Mouse (Mus musculus) mature B cell (primary cell): ENCODE measurements at regions not wholly inside any gene's neighbourhood (a gene's known extent, or its start where the extent isn't known, plus 50 kb on each side); places are given as distances from the start of the nearest gene placed in this dataset.

Experiments used
- in situ Hi-C: fragments of 300-500 bp; cut with MboI; formaldehyde crosslinking; loops from 2 replicates; pipeline ENCODE4 v1.14.3; 2019

DNA sequence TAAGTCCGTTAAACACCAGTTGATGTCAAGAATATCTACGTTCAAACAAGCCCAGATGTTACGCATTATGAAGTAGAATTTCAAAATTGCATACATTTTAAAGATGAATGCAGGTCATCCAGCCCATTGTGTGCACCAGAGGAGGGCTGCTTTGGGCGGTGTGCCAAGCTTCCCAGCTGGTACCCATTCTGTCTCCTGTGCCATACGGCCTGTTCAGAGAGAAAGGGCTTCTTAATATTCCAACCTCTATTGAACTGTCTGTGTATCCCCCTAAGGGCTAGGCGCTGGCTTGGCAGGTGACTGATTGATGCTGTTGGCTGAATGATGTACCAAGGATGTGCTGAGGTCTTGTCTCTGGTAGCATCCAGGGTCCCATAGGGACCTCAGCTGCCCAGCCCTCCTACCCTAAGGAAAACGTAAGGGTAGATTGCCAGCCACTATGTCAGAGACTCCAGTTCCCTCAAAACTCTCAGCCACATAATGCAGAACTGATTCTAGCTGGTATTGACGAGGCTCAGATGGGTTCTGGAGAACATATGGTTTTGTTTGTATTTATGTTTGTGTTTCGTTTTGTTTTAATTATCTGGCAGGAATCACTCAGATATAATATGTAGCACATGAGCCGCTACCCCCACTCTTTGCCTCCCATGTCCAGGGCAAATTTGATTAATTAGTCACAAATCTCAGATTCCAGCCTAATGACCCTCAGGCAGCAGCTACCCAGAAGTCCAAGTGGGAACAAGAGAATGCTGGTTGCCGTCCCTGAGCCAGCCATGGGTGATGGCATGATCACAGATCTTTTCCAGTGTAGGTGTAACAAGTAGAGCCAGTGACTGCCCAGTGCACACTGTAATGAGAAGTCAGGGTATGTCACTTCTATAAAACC is 212.0 kb upstream of the Usp24 start:
- in situ Hi-C loops, result no loop called here

GRCm38 (mm10) chr4:106112981-106113380 is 203.0 kb upstream of the Usp24 start:
- in situ Hi-C loops, result no loop called here

DNA sequence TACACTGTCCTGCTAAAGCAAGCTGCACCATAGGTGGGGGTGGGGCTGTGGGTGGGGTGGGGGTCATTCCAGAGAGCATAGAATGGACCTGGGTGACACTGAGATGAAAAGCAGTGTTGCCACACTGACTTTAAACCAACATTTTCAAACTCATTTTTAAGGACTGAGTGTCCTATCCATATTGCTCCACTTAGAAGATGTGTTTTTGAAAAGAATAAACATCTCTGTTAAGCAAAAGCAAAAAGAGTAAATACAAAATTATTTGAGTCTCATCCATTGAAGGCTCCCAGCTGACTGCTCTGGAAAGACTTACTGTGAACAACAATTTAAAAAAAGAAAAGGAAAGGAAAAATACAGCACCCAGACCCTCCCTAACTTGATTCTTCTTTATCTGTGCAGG is 202.3 kb upstream of the Usp24 start:
- in situ Hi-C loops, result no loop called here

GRCm38 (mm10) chr4:106116611-106117010 is 199.4 kb upstream of the Usp24 start:
- in situ Hi-C loops, result no loop called here

DNA sequence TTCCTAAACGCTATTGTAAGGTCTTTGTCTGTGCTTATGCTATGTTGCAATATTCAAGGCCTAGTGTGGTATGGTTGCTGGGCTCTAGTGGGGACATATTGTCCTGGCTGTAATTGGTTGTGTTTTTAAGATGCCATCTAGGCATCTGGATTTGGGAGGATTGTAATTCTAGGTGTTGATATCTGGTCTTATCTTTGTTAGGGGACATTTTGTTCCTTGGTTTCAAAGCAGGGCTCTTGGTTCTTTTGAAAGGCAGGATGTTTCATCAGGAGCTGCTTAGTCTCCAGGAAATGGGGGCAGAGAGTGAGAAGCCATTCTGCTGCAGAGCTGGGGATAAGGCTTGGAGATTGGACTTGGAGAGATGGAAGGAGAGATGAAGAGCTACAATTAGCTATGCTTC is 194.7 kb upstream of the Usp24 start:
- in situ Hi-C loops, result no loop called here

DNA sequence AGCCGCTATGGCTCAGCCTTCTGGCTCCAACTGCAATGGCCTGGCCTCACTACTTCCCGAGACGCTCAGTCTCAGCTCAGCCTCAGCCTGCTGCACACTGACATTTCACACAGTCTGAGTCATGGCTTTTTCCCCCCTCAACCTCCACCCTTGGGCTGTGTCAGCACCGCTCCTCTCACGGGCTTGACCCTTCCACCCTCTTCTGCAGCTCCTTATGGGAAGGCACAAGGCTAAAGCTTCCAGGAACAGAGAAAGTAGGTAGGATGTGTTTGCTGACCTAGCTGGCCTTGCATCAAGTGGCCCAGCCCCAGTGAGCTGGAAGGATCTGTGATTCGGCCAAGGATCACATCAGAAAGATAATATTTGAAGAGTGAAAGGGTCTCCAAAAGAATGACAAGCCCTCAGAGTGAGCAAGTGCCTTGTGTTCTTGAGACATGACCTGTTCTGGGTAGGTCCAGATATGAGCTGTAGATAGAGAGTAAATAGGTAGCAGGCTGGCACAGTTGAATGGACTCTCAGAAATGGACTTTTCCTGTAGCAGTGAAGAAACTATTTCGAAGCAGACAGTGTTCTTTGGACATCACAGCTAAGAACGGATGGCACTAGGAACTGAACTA is 192.9 kb upstream of the Usp24 start:
- in situ Hi-C loops, result no loop called here

GRCm38 (mm10) chr4:106127199-106127598 is 188.8 kb upstream of the Usp24 start:
- in situ Hi-C loops, result no loop called here

- in situ Hi-C loops, result no loop called here
Measured at GRCm38 (mm10) chr4:106127641-106128040, 188.4 kb upstream of the Usp24 start.

- in situ Hi-C loops, result no loop called here
Measured at GRCm38 (mm10) chr4:106129327-106129726, 186.7 kb upstream of the Usp24 start.

- in situ Hi-C loops, result no loop called here
Measured at GRCm38 (mm10) chr4:106129803-106130202, 186.2 kb upstream of the Usp24 start.

GRCm38 (mm10) chr4:106133746-106134730 is 182.0 kb upstream of the Usp24 start:
- in situ Hi-C loops, result no loop called here

GRCm38 (mm10) chr4:106142741-106143140 is 173.3 kb upstream of the Usp24 start:
- in situ Hi-C loops, result no loop called here

DNA sequence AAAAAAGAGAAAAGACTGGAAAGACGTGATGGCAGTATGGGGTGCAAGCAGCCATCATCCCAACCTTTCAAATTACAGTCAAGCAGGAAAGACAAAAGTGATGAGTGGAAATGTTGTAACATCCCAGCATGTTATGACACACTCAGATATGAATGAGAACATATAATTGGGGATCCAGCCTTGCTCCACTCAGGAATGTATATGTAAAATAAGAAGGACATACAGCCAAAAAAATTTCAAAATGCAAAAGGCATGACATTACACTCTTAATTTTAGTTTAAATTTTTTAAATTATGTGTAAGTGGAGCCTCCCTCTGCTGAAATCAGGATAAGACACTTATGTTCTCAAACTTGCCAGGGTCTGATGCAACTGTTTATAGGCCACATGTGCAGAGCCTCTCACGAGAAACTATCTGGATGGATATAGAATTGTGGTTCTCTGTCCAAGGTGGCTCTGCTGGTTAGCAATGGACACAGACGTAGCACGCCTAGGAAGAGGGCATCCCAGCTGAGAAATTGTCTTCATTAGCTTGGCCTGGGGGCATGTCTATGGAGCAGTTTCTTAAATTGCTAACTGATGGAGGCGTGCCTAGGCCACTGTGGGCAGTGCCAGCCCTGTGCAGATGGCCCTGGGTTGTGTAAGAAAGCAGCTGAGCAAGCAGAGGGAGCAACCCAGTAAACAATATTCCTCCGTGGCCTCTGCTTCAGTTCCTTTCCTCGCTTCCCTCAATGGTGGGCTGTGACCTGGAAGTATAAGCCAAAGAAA is 171.5 kb upstream of the Usp24 start:
- in situ Hi-C loops, result no loop called here

GRCm38 (mm10) chr4:106146919-106147460 is 169.0 kb upstream of the Usp24 start:
- in situ Hi-C loops, result no loop called here

DNA sequence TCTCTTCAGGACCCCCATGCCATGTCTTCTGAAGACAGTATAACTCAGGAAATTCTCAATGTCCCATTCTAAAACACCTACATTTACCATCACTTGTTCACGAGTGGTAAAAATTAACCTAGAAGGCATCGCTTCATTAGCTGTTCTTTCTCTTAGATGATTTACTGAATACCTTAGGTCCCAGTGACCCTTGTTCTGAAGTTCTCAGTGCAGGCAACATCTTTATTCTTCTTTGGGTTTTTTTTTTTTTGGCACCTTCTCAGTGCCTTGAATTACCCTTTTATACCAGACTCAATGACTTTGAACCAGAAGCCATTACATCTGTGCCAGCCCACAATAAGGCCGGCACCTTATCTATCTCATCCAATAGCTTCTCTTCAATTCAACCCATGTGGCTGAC is 167.1 kb upstream of the Usp24 start:
- in situ Hi-C loops, result no loop called here

DNA sequence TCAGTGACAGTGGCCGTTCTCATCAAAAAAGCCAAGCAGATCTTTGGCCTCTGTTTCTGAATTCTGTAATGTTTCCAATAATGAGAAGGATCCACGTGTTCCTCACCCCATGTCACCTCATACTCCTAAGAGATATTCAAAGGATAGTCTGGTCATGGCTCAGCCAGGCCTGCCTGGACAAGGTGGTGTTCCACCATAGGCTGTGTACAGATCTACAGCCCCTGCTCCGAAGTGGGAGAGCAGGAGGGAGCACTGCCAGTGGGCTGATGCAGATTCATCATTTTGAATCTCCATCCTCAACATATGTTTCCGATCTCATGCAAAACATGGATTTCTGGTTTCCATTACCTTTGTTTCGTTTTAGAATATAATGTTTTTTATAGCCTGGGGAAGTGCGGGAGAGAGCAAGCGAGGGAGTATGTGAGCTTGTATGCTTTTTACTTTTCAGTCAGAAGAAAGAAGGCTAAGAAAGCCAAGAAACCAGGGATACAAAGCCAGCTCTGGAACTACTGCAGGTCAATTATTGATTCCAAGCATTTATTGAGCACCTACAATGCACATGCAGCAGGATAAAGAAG is 166.5 kb upstream of the Usp24 start:
- in situ Hi-C loops, result no loop called here

GRCm38 (mm10) chr4:106150775-106151174 is 165.2 kb upstream of the Usp24 start:
- in situ Hi-C loops, result no loop called here

GRCm38 (mm10) chr4:106157451-106158179 is 158.4 kb upstream of the Usp24 start:
- in situ Hi-C loops, result no loop called here

GRCm38 (mm10) chr4:106161592-106161991 is 154.4 kb upstream of the Usp24 start:
- in situ Hi-C loops, result no loop called here

DNA sequence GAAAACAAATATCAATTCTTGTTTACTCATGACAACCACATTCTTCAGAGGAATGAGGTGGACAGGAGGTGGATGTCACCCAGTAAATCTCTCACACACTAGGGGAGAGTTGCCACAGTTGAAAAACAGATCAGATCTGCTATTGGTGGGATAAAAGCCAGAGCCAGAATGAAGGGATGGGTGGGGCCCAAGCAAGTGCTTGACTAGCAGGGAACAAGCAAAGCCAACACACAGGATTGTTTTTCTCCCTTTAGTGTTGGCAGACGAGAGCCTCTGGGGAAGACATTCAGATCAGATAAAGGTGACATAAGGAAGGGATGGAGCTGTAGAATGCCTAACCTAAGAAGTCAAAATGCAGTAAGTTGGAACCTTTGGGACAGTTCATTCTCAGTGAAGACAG is 153.5 kb upstream of the Usp24 start:
- in situ Hi-C loops, result no loop called here
